Mouse (Mus musculus) kidney, adult 18-20 months (tissue): ENCODE measurements at regions not wholly inside any gene's neighbourhood (a gene's known extent, or its start where the extent isn't known, plus 50 kb on each side); places are given as distances from the start of the nearest gene placed in this dataset.
"Not testable (repeated sequence)": the region's sequence is repeated elsewhere in the genome, so short reads cannot be mapped to it uniquely, and the experiment has no call there.

Source experiments
- DNase-seq: peaks from one replicate; pipeline ENCODE4 v3.0.0; 2021

- no peak for DNase-seq
These were observed 67.7 kb downstream of the Alg10b start for GRCm38 (mm10) chr15:90291848-90292247.

GRCm38 (mm10) chr15:90294353-90294922 is 70.3 kb downstream of the Alg10b start:
- no peak for DNase-seq

DNA sequence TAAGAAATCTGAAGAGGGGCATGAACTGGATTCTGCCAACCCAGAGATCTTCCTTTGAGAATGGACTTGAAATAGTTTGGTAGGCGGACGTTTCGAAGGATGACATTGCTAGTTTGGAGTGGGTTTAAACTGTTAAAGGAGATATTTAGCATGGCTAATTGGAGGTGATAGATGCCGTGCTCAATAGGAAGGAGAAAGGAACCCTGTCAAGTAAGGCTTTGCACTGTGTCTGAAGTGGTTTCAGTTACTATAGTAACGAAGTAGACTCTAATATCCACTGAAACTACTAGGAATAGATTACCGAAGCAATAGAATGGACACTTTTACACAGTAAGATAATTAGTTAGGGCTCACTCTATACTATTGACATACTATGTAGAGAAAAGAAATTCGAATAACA is 74.5 kb downstream of the Alg10b start:
- no peak for DNase-seq

GRCm38 (mm10) chr15:90303393-90303792 is 79.3 kb downstream of the Alg10b start:
- DNase-seq: no peak

DNA sequence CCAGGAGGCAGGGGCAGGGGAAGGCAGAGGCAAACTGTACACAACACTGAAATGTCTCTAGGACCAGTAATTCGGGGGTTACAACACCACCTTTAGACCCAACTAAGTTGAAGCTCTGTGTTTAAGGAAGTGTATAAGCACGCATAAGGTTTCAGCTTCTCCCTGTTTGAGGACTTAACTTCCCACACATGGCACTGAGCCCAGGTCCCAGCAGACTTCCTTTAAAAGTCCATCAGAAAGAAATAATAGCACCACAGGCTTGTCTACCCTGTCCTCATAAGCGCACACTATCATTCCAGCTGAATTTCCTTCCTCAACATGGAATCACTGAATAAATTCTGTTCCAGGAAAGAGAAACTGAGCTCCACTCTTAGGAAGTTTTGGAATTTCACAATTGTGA is 80.9 kb downstream of the Alg10b start:
- DNase-seq: no peak

DNA sequence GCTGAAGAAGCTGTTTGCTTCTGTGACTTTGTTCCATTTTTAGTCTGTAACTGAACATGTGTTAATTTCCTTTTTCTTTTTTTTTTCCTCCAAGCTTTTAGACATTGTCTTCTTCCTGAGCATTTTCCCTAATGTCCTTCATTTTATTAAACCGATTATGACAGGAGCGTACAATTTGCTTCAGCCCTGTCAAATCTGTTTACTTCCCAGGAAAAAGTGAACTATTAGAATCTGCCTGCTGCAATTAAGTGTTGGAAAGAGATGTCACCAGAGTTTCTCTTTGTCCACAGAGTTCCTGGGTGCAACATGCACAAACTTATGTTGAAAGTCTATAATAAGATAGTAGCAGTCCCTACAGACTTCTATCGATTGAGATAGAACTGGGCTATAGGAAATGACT is 82.8 kb downstream of the Alg10b start:
- DNase-seq: no peak

GRCm38 (mm10) chr15:90308433-90308832 is 84.3 kb downstream of the Alg10b start:
- DNase-seq: not testable (repeated sequence)

DNA sequence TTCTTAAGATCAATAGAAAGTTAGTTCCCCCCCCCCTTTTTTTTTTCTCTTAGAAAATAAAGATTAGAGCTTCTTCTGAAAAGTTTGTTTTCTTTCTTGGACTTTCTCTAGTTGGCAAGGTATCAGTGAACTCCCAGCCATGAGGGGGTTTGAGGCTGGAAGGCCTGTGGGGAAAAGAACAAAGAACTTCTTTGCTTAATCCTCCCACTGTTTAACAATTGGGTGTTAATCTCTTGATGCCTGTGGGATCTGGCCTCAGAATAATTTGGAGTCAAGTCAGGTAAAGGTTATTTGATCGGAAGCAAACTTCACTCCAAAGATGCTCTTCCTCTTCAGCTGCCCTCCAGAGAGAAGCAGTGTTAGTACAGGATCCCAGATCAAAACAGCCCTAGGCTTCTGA is 84.8 kb downstream of the Alg10b start:
- no peak for DNase-seq

GRCm38 (mm10) chr15:90309664-90310063 is 85.6 kb downstream of the Alg10b start:
- no peak for DNase-seq

DNA sequence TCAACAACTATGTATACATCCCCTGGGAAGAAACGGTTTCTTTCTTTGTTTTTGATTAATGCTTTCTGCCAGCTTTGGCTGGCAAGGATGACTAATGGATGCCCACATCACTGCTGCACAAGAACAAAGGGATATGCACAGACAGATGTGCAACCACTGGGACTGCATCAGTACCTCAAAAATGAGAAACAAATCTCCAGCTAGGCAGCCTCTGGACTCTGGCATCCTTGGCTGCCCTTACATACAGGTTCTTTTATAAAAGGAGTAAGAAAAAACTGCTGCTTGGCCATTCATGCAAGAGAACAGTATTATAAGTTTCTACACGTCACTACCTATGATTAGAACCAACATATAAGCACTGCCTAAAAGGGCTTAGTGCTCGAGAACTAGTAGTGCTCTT is 97.7 kb downstream of the Alg10b start:
- DNase-seq: no peak

GRCm38 (mm10) chr15:90333275-90333674 is 109.2 kb downstream of the Alg10b start:
- no peak for DNase-seq

DNA sequence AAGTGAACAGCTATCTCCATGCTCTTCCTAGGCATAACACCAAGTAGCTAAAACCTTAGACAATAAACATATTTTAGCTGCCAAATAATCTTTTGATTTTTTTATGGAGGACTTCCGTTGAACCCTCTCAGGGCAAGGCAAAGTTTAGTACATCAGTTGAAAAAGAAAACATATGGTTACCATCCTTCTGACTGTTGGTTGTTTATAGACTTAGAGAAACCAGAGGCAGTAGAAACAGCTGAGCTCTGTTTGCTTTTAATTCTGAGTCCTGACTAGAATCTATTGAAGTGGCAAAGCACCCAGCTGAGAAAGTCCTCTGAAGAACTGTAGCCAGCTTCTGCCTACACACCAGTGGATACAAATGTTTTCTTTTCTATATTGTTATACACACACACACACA is 109.7 kb downstream of the Alg10b start:
- no peak for DNase-seq

GRCm38 (mm10) chr15:90334406-90334805 is 110.3 kb downstream of the Alg10b start:
- no peak for DNase-seq

DNA sequence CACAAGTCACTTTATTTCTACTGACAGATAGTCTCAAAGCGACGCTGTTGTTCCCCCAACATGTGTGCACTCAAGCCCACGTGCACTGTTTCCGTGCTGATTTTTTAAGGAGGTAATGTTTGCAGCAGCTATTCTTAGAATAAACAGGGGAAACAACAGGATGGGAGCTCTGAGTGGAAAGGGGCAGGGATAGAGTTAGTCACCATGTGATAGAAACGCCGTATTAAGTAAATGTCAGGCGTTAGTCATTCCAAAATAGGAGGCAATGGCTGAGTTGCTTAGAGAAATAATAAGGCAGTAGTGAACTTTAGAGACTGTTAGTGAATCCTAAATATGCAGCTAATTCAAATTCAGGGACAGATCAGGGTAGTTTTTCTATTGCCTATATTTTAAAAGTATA is 111.4 kb downstream of the Alg10b start:
- no peak for DNase-seq

- no peak for DNase-seq
These were observed 116.0 kb downstream of the Alg10b start for GRCm38 (mm10) chr15:90340089-90340488.

GRCm38 (mm10) chr15:90341261-90341660 is 117.2 kb downstream of the Alg10b start:
- no peak for DNase-seq

DNA sequence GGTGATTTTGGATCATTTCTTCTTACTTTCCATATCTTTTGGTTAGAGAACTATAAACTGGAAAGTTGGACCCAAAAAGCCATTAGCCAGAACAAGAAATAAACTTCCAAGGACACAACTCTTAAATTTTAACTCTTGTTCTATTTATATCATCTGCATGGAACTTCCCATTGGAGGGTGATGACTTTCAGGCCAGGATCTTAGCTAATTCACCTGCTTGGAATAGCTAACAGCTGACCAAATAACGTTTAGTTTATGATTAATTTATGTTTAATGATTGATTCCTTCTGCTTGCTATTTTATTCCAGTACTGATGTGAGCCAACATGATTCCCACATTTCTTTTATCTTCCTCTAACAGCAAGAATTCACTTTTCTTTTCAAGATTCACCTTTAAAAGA is 119.7 kb downstream of the Alg10b start:
- no peak for DNase-seq

GRCm38 (mm10) chr15:90344956-90345355 is 120.8 kb downstream of the Alg10b start:
- DNase-seq: peak; percentile 5

DNA sequence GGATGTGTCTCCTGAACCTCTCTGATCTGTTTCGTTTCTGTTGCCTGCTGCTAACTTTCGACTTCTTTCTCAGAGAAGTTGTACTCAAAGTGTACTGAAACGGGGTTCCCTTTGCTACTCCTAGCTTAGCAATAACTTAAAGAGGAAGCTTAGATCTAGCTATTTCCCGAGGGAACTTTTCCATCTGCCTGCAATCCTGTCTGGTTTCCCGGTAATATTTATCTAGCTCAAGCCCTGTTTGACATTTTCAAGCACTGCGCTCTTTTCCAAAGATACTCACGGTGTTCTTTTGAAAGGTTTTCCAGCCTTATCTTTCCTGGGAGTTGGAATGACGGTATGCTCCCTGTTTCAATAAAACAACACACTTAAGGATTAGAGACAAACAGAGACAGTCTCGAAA is 122.1 kb downstream of the Alg10b start:
- no peak for DNase-seq

DNA sequence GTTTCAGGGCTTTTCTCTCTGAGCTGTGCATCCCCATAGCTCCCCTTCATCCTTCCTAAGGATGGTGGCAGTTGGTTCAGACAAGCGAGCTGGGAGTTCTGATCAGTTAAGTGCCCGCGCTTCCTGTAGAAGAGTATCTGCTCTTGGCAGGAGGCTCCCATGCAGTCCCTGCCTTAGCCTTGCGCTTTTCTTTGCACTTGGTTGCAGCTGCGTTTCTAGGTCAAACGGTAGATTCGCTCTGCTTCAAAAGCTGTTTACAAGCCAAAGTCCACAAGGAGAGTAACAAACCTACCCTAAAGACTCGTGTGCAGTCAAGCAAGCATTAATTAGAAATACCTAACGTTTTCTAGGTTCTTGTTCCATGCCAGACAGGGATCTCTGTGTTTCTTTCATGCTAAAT is 122.6 kb downstream of the Alg10b start:
- DNase-seq: peak; percentile 53

- no peak for DNase-seq
These were observed 127.8 kb downstream of the Alg10b start for GRCm38 (mm10) chr15:90351898-90352297.

- no peak for DNase-seq
These were observed 141.5 kb downstream of the Alg10b start for GRCm38 (mm10) chr15:90365656-90366055.

GRCm38 (mm10) chr15:90377959-90378358 is 153.8 kb downstream of the Alg10b start:
- no peak for DNase-seq

- no peak for DNase-seq
These were observed 172.8 kb downstream of the Alg10b start for GRCm38 (mm10) chr15:90396961-90397360.

DNA sequence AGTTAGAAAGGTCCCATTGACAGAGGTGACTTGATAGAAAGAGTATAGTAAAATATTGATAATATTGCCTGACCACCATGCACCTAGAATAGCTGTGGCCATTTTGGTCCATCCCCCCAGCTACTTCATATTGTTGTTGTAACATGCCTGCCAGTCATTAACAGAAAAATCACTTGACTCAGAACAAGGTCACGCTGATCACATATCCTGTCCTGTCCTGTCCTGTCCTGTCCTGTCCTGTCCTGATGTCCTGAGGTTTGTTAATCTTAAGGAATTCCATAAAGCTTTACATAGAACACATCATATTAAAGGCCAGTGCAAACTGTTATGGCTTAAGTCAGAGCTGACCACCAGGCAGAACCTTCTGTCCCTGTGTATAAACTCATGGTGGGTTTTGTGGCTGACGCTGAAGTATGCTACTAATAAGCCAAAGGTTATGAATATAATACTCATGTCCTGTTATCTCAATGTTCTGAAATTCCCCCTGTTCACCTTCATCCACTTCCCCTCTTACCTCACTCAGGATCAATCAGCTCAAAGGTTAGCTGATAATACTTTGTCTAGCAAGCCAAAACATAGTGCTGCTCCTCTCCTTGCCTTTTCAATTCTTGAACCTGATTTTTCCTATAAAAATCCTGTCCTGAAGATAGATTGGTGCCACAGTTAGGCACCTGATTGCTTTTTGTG is 173.7 kb downstream of the Alg10b start:
- DNase-seq: no peak
